Mouse (Mus musculus) thymus, adult 2 months (tissue): ENCODE data around the gene Pik3c2a.

ENCODE experiments used
- CTCF ChIP-seq: fragments of 200-500 bp; IDR thresholded peaks from 2 replicates; pipeline ENCODE4 v1.5.1; 2012; ENCODE audit warnings: mild to moderate bottlenecking, control low read depth, low read length, moderate library complexity, borderline replicate concordance; ENCODE audit not compliant: control insufficient read depth, poor library complexity, insufficient read depth; ENCODE audit errors: extremely low read depth
- POLR2A ChIP-seq: fragments of 200-500 bp; IDR thresholded peaks from 2 replicates; pipeline ENCODE4 v1.6.1; 2012; ENCODE audit warnings: mild to moderate bottlenecking, low read length, control low read depth, moderate library complexity; ENCODE audit not compliant: control insufficient read depth, poor library complexity, insufficient read depth; ENCODE audit errors: extremely low read depth

GRCm38 (mm10) chr7:116421081-116421480 lies 22.2 kb downstream of the Pik3c2a start:
- no peak for TF ChIP-seq POLR2A
- no peak for TF ChIP-seq CTCF
